Mouse (Mus musculus): ENCODE data around the gene Fbln5. TPM values are rescaled to one million over a fixed set of nuclear protein-coding genes. Genes with fewer than 3 reads are reported as not detected.

Gene Fbln5
- total RNA-seq (2021), result 10 to 100 TPM; 47.8 to 56.1 TPM
- long read RNA-seq, experiment 1, full-length matches to known transcripts, result 91 of 105 reads
- long read RNA-seq, experiment 1, partial matches to known transcripts, result 6 of 105 reads
- long read RNA-seq, experiment 1, other reads (novel, unspliced or antisense), result 8 of 105 reads
- long read RNA-seq, experiment 2, full-length matches to known transcripts, result 75 of 81 reads
- long read RNA-seq, experiment 2, partial matches to known transcripts, result 1 of 81 reads
- long read RNA-seq, experiment 2, other reads (novel, unspliced or antisense), result 5 of 81 reads

GRCm38 (mm10) chr12:101818608-101819370, at the start of gene Fbln5:
TSS of gene Fbln5 (minus strand) at chr12:101819055.
- DNase-seq, result peak; percentile 69

GRCm38 (mm10) chr12:101862286-101862964, 43.6 kb upstream of the Fbln5 start:
- no peak for DNase-seq

- no peak for DNase-seq
Observed at GRCm38 (mm10) chr12:101860256-101860655, 41.4 kb upstream of the Fbln5 start.

GRCm38 (mm10) chr12:101858011-101858410, 39.2 kb upstream of the Fbln5 start:
- no peak for DNase-seq

GRCm38 (mm10) chr12:101854336-101854735, 35.5 kb upstream of the Fbln5 start:
- no peak for DNase-seq

- DNase-seq, result no peak
Observed at GRCm38 (mm10) chr12:101851846-101852564, 33.1 kb upstream of the Fbln5 start.

GRCm38 (mm10) chr12:101851314-101851713, 32.5 kb upstream of the Fbln5 start:
- DNase-seq, result no peak

GRCm38 (mm10) chr12:101836546-101837274, 17.9 kb upstream of the Fbln5 start:
- no peak for DNase-seq

GRCm38 (mm10) chr12:101834715-101835114, 15.9 kb upstream of the Fbln5 start:
- no peak for DNase-seq

GRCm38 (mm10) chr12:101833776-101834175, 14.9 kb upstream of the Fbln5 start:
- DNase-seq, result no peak

- no peak for DNase-seq
Observed at GRCm38 (mm10) chr12:101833115-101833506, 14.3 kb upstream of the Fbln5 start.

GRCm38 (mm10) chr12:101832179-101833114, 13.6 kb upstream of the Fbln5 start:
- no peak for DNase-seq

GRCm38 (mm10) chr12:101831221-101831620, 12.4 kb upstream of the Fbln5 start:
- no peak for DNase-seq

GRCm38 (mm10) chr12:101823161-101823560, 4.3 kb upstream of the Fbln5 start:
- no peak for DNase-seq

GRCm38 (mm10) chr12:101821596-101821995, 2.7 kb upstream of the Fbln5 start:
- DNase-seq, result no peak

GRCm38 (mm10) chr12:101819570-101819969, 715 bp upstream of the Fbln5 start:
- no peak for DNase-seq

- no peak for DNase-seq
Observed at GRCm38 (mm10) chr12:101818246-101818607, 628 bp downstream of the Fbln5 start.

- DNase-seq, result no peak
Observed at GRCm38 (mm10) chr12:101816810-101817209, 2.0 kb downstream of the Fbln5 start.

- DNase-seq, result no peak
Observed at GRCm38 (mm10) chr12:101815796-101816195, 3.1 kb downstream of the Fbln5 start.

GRCm38 (mm10) chr12:101814423-101814822, 4.4 kb downstream of the Fbln5 start:
- no peak for DNase-seq

- DNase-seq, result no peak
Observed at GRCm38 (mm10) chr12:101811181-101811580, 7.7 kb downstream of the Fbln5 start.
